Mouse (Mus musculus) kidney, postnatal 36 days (tissue): ENCODE data around the gene Insc.

ENCODE experiments used
- DNase-seq, 2 experiments: peaks; one replicate each; pipeline ENCODE4 v3.0.0; 2021 to 2022; ENCODE audit warnings: mixed read lengths in 2 of 2

Gene Insc

GRCm38 (mm10) chr7:114743022-114743780 lies at the start of gene Insc:
Insc (plus strand) TSS chr7:114743694.
- no peak for DNase-seq

- no peak for DNase-seq
Measured at GRCm38 (mm10) chr7:114700871-114701270, 42.6 kb upstream of the Insc start.

GRCm38 (mm10) chr7:114706716-114707115 lies 36.8 kb upstream of the Insc start:
- DNase-seq = no peak

- no peak for DNase-seq
Measured at GRCm38 (mm10) chr7:114707398-114707797, 36.1 kb upstream of the Insc start.

GRCm38 (mm10) chr7:114710419-114710818 lies 33.1 kb upstream of the Insc start:
- no peak for DNase-seq

GRCm38 (mm10) chr7:114712523-114712922 lies 31.0 kb upstream of the Insc start:
- DNase-seq = no peak

GRCm38 (mm10) chr7:114718300-114718699 lies 25.2 kb upstream of the Insc start, which contains the start of gene Calcb:
Calcb (plus strand) TSS chr7:114718643.
- no peak for DNase-seq

GRCm38 (mm10) chr7:114719381-114720131 lies 23.9 kb upstream of the Insc start:
- peak; percentile 12 to 49 for DNase-seq

- DNase-seq = peak; percentile 5 to 14
Measured at GRCm38 (mm10) chr7:114729696-114730095, 13.8 kb upstream of the Insc start.

- no peak for DNase-seq
Measured at GRCm38 (mm10) chr7:114731175-114731574, 12.3 kb upstream of the Insc start.

- DNase-seq = peak in 1 of 2 experiments; percentile 15
Measured at GRCm38 (mm10) chr7:114731700-114732099, 11.8 kb upstream of the Insc start.

- DNase-seq = no peak
Measured at GRCm38 (mm10) chr7:114736256-114736655, 7.2 kb upstream of the Insc start.

- no peak for DNase-seq
Measured at GRCm38 (mm10) chr7:114738166-114738565, 5.3 kb upstream of the Insc start.

GRCm38 (mm10) chr7:114740360-114741165 lies 2.9 kb upstream of the Insc start:
- peak in 1 of 2 experiments; percentile 62 for DNase-seq

- DNase-seq = no peak
Measured at GRCm38 (mm10) chr7:114744639-114745245, 1.2 kb downstream of the Insc start.

- DNase-seq = peak; percentile 12 to 58
Measured at GRCm38 (mm10) chr7:114745481-114746271, 2.2 kb downstream of the Insc start.

- DNase-seq = no peak
Measured at GRCm38 (mm10) chr7:114747596-114747995, 4.1 kb downstream of the Insc start.

- no peak for DNase-seq
Measured at GRCm38 (mm10) chr7:114748239-114748638, 4.7 kb downstream of the Insc start.

GRCm38 (mm10) chr7:114753471-114753870 lies 10.0 kb downstream of the Insc start:
- no peak for DNase-seq

- DNase-seq = peak in 1 of 2 experiments; percentile 18
Measured at GRCm38 (mm10) chr7:114754196-114754595, 10.7 kb downstream of the Insc start.

- peak; percentile 40 to 44 for DNase-seq
Measured at GRCm38 (mm10) chr7:114754626-114755025, 11.1 kb downstream of the Insc start.

- DNase-seq = no peak
Measured at GRCm38 (mm10) chr7:114762660-114763059, 19.2 kb downstream of the Insc start.
